Mouse (Mus musculus) hindbrain, embryonic 13.5 days (tissue): ENCODE measurements around the gene Retreg3. TPM values are rescaled to one million over a fixed set of nuclear protein-coding genes. Genes with fewer than 3 reads are reported as not detected.

Source experiments
- ATAC-seq: fragments of 200-750 bp; cut with Nextera tagmentation; 2 replicates; pipeline ENCODE4 v1.8.0; 2017; ENCODE audit warnings: moderate TSS enrichment; ENCODE audit not compliant: low FRiP score
- H3K27ac ChIP-seq: fragments of 300-500 bp; sonication (generic); 2 replicates; pipeline ENCODE4 v1.5.1; 2015; ENCODE audit warnings: inconsistent platforms, mild to moderate bottlenecking, moderate library complexity
- H3K27me3 ChIP-seq: fragments of 300-500 bp; sonication (generic); 2 replicates; pipeline ENCODE4 v1.6.1; 2015; ENCODE audit warnings: mild to moderate bottlenecking, inconsistent platforms
- H3K36me3 ChIP-seq: fragments of 300-500 bp; sonication (generic); 2 replicates; pipeline ENCODE4 v1.6.1; 2015; ENCODE audit warnings: mild to moderate bottlenecking, inconsistent platforms
- H3K4me1 ChIP-seq: fragments of 300-500 bp; sonication (generic); replicated peaks from 2 replicates; pipeline ENCODE4 v1.6.1; 2015; ENCODE audit warnings: inconsistent platforms
- H3K4me2 ChIP-seq: fragments of 300-500 bp; sonication (generic); 2 replicates; pipeline ENCODE4 v1.6.1; 2015; ENCODE audit warnings: inconsistent platforms, mild to moderate bottlenecking, moderate library complexity
- H3K4me3 ChIP-seq: fragments of 300-500 bp; sonication (generic); 2 replicates; pipeline ENCODE4 v1.5.1; 2015; ENCODE audit warnings: mild to moderate bottlenecking, inconsistent platforms
- H3K9ac ChIP-seq: fragments of 300-500 bp; sonication (generic); 2 replicates; pipeline ENCODE4 v1.6.1; 2015; ENCODE audit warnings: mild to moderate bottlenecking, inconsistent platforms
- H3K9me3 ChIP-seq: fragments of 300-500 bp; sonication (generic); 2 replicates; pipeline ENCODE4 v1.6.1; 2016; ENCODE audit warnings: inconsistent platforms
- WGBS: fragments of 180-500 bp; shearing (Covaris S2); methylation state at CpG from one replicate; pipeline ENCODE4 v1.1.7; 2015; 5-methylcytosine and 5-hydroxymethylcytosine counted together
- polyA plus RNA-seq: library from polyadenylated mRNA; unstranded; fragments of >200 nt; fragmentation: Nextera tagmentation; extraction: Ambion mirVana; gene quantifications from 2 replicates; pipeline ENCODE4 v1.2.1, GENCODE M21; 2015

The Retreg3 gene
- polyA plus RNA-seq, 1 experiment from 2014 or later = 27.7 TPM

GRCm38 (mm10) chr11:101064462-101064861 lies 55.2 kb downstream of the Retreg3 start:
- H3K9ac ChIP-seq = no peak overlapping the region
- WGBS = 86% methylated on average over 4 of the region's 4 CpGs

GRCm38 (mm10) chr11:101063676-101064327 lies 55.9 kb downstream of the Retreg3 start:
- H3K36me3 ChIP-seq = peaks cover 57% of the 10 kb centered on the region

More at GRCm38 (mm10) chr11:101064462-101064861, 55.2 kb downstream of the Retreg3 start:
- no peak for ATAC-seq
- Histone ChIP-seq H3K4me1 (peaks cover 25% of the 10 kb centered on the region), H3K9me3 (no peaks in the 10 kb centered on the region), H3K4me3 (no peak overlapping the region), H3K4me2 (no peak overlapping the region), H3K27ac (0 out of 2 replicates have a peak overlapping the region, but pooled peaks have one; percentile 40), H3K27me3 (0 out of 2 replicates have a peak, but pooled peaks cover 6% of the 10 kb centered on the region), H3K36me3 (peaks cover 50% of the 10 kb centered on the region)

GRCm38 (mm10) chr11:101062971-101063675 lies 56.6 kb downstream of the Retreg3 start:
- H3K4me3 ChIP-seq = no peak overlapping the region
- no peak overlapping the region for H3K4me2 ChIP-seq
- H3K27me3 ChIP-seq = 0 out of 2 replicates have a peak, but pooled peaks cover 4% of the 10 kb centered on the region
- ATAC-seq = no peak
- 74% methylated on average over 14 of the region's 14 CpGs for WGBS
- H3K36me3 ChIP-seq = peaks cover 64% of the 10 kb centered on the region
- H3K9ac ChIP-seq = no peak overlapping the region
- peaks cover 20% of the 10 kb centered on the region for H3K4me1 ChIP-seq
- H3K9me3 ChIP-seq = no peaks in the 10 kb centered on the region
- peak overlapping the region; percentile 70; the same call in 1 of the 2 replicates for H3K27ac ChIP-seq

More at GRCm38 (mm10) chr11:101063676-101064327, 55.9 kb downstream of the Retreg3 start:
- 58% methylated on average over 12 of the region's 12 CpGs for WGBS
- no peaks in the 10 kb centered on the region for H3K9me3 ChIP-seq
- H3K4me3 ChIP-seq = no peak overlapping the region
- peaks cover 20% of the 10 kb centered on the region for H3K4me1 ChIP-seq
- no peak overlapping the region for H3K4me2 ChIP-seq
- H3K9ac ChIP-seq = 0 out of 2 replicates have a peak overlapping the region, but pooled peaks have one; percentile 3
- ATAC-seq = no peak
- 0 out of 2 replicates have a peak, but pooled peaks cover 6% of the 10 kb centered on the region for H3K27me3 ChIP-seq
- H3K27ac ChIP-seq = peak overlapping the region; percentile 70

- H3K27ac ChIP-seq = 0 out of 2 replicates have a peak overlapping the region, but pooled peaks have one; percentile 18
Measured at GRCm38 (mm10) chr11:101062165-101062884, 57.4 kb downstream of the Retreg3 start.

GRCm38 (mm10) chr11:101061049-101061448 lies 58.6 kb downstream of the Retreg3 start:
- WGBS = 94% methylated on average over 5 of the region's 5 CpGs
- H3K27ac ChIP-seq = no peak overlapping the region; the same call in 1 of the 2 replicates
- H3K4me2 ChIP-seq = no peak overlapping the region
- no peaks in the 10 kb centered on the region for H3K27me3 ChIP-seq
- ATAC-seq = no peak
- no peaks in the 10 kb centered on the region for H3K9me3 ChIP-seq
- H3K4me3 ChIP-seq = no peak overlapping the region
- H3K9ac ChIP-seq = no peak overlapping the region
- H3K36me3 ChIP-seq = peaks cover 84% of the 10 kb centered on the region
- H3K4me1 ChIP-seq = peaks cover 8% of the 10 kb centered on the region; the same call in 1 of the 2 replicates

More at GRCm38 (mm10) chr11:101062165-101062884, 57.4 kb downstream of the Retreg3 start:
- ATAC-seq = no peak
- Histone ChIP-seq H3K36me3 (peaks cover 72% of the 10 kb centered on the region), H3K4me1 (peaks cover 19% of the 10 kb centered on the region), H3K9me3 (no peaks in the 10 kb centered on the region), H3K4me2 (no peak overlapping the region), H3K27me3 (no peaks in the 10 kb centered on the region), H3K4me3 (no peak overlapping the region), H3K9ac (no peak overlapping the region)
- 79% methylated on average over 12 of the region's 12 CpGs for WGBS

- H3K27ac ChIP-seq = peak overlapping the region; percentile 72
- H3K9me3 ChIP-seq = no peaks in the 10 kb centered on the region
- no peak overlapping the region for H3K4me2 ChIP-seq
- no peaks in the 10 kb centered on the region for H3K27me3 ChIP-seq
- peaks cover 8% of the 10 kb centered on the region; the same call in 1 of the 2 replicates for H3K4me1 ChIP-seq
- no peak for ATAC-seq
- no peak overlapping the region for H3K4me3 ChIP-seq
- H3K36me3 ChIP-seq = peaks cover 94% of the 10 kb centered on the region
- no peak overlapping the region for H3K9ac ChIP-seq
- WGBS = 73% methylated on average over 8 of the region's 8 CpGs
Measured at GRCm38 (mm10) chr11:101060126-101060525, 59.6 kb downstream of the Retreg3 start.

- Histone ChIP-seq H3K4me1 (peaks cover 8% of the 10 kb centered on the region; the same call in 1 of the 2 replicates), H3K4me3 (no peak overlapping the region), H3K4me2 (no peak overlapping the region), H3K9ac (no peak overlapping the region; the same call in 1 of the 2 replicates), H3K27me3 (no peaks in the 10 kb centered on the region), H3K36me3 (peaks cover 99% of the 10 kb centered on the region), H3K9me3 (no peaks in the 10 kb centered on the region), H3K27ac (peak overlapping the region; percentile 72; the same call in 1 of the 2 replicates)
- ATAC-seq = no peak
- WGBS = 67% methylated on average over 10 of the region's 10 CpGs
Measured at GRCm38 (mm10) chr11:101059473-101059872, 60.2 kb downstream of the Retreg3 start.

GRCm38 (mm10) chr11:101058726-101059125 lies 61.0 kb downstream of the Retreg3 start:
- H3K27me3 ChIP-seq = no peaks in the 10 kb centered on the region
- peaks cover 7% of the 10 kb centered on the region; the same call in 1 of the 2 replicates for H3K4me1 ChIP-seq
- no peak overlapping the region for H3K4me2 ChIP-seq
- H3K9ac ChIP-seq = no peak overlapping the region
- H3K27ac ChIP-seq = no peak overlapping the region
- 86% methylated on average over 5 of the region's 5 CpGs for WGBS
- H3K9me3 ChIP-seq = no peaks in the 10 kb centered on the region
- no peak for ATAC-seq
- H3K36me3 ChIP-seq = peaks cover 99% of the 10 kb centered on the region
- H3K4me3 ChIP-seq = no peak overlapping the region

GRCm38 (mm10) chr11:101057860-101058259 lies 61.8 kb downstream of the Retreg3 start:
- ATAC-seq = no peak
- H3K36me3 ChIP-seq = peaks cover 99% of the 10 kb centered on the region
- no peak overlapping the region for H3K9ac ChIP-seq
- no peaks in the 10 kb centered on the region; the same call in 1 of the 2 replicates for H3K4me1 ChIP-seq
- H3K27me3 ChIP-seq = no peaks in the 10 kb centered on the region
- H3K9me3 ChIP-seq = no peaks in the 10 kb centered on the region
- H3K4me3 ChIP-seq = no peak overlapping the region
- no peak overlapping the region for H3K27ac ChIP-seq
- no peak overlapping the region for H3K4me2 ChIP-seq
- WGBS = 30% methylated on average over 5 of the region's 5 CpGs

- Histone ChIP-seq H3K36me3 (peaks cover 99% of the 10 kb centered on the region), H3K4me3 (no peak overlapping the region), H3K27me3 (no peaks in the 10 kb centered on the region), H3K9ac (no peak overlapping the region), H3K27ac (no peak overlapping the region), H3K4me1 (no peaks in the 10 kb centered on the region; the same call in 1 of the 2 replicates), H3K4me2 (no peak overlapping the region), H3K9me3 (no peaks in the 10 kb centered on the region)
- 55% methylated on average over 8 of the region's 8 CpGs for WGBS
- no peak for ATAC-seq
Measured at GRCm38 (mm10) chr11:101056885-101057284, 62.8 kb downstream of the Retreg3 start.

- Histone ChIP-seq H3K36me3 (peaks cover 99% of the 10 kb centered on the region), H3K4me3 (no peak overlapping the region), H3K4me2 (no peak overlapping the region), H3K27ac (no peak overlapping the region), H3K9ac (0 out of 2 replicates have a peak overlapping the region, but pooled peaks have one; percentile 13), H3K4me1 (no peaks in the 10 kb centered on the region; the same call in 1 of the 2 replicates), H3K9me3 (no peaks in the 10 kb centered on the region), H3K27me3 (no peaks in the 10 kb centered on the region)
- ATAC-seq = no peak
- WGBS = 83% methylated on average over 14 of the region's 14 CpGs
Measured at GRCm38 (mm10) chr11:101055418-101055817, 64.3 kb downstream of the Retreg3 start.
